Comparison of ENCODE assay signal across 8 mouse cellular contexts in the genomic region with DNA sequence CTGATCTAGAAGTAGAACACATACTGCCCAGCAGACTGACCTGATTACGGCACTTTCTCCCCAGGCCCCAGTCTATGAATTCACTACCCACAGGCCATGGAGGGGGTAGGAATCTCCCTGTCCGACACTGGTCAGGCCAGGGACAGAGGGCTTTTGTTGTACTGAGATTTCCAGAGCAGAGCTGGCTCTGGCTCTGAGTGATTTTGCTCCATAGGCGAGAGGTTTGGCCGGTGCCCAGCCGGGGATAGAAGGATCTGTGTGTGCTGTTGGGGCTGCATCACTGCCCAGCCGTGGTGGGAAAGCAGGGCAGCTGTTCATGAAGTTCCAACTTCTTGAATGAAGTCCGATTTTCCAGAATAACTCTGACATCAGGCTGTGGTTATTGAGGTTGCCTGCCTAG. TPM values are rescaled to one million over a fixed set of nuclear protein-coding genes. Genes with fewer than 3 reads are reported as not detected.
DNase-seq lines count a peak whose midpoint lies in the region; ATAC-seq and TF ChIP-seq lines count a peak whose summit lies in the region.

No protein-coding gene starts in this region.

- ATAC-seq in cerebellum, adult (ENCODE audit: insufficient number of reproducible peaks, low FRiP score, low TSS enrichment): peak; percentile 38; the same call in 1 of the 2 replicates
- ATAC-seq in lung, embryonic 15.5 days (ENCODE audit: borderline replicate concordance, extremely low read depth, low FRiP score, low TSS enrichment): peak; percentile 75
- peak; percentile 81 for ATAC-seq in stomach, postnatal 0 days (ENCODE audit: low FRiP score, low TSS enrichment)

- no peaks in the 10 kb centered on the region for H3K36me3 ChIP-seq in lung, embryonic 15.5 days
- no peaks in the 10 kb centered on the region for H3K36me3 ChIP-seq in stomach, postnatal 0 days (ENCODE audit: control insufficient read depth, insufficient read depth, low read length)

- no peak overlapping the region for H3K4me3 ChIP-seq in lung, embryonic 15.5 days
- no peak overlapping the region for H3K4me3 ChIP-seq in stomach, postnatal 0 days (ENCODE audit: low read depth, low read length)

- 18% methylated on average over 7 of the region's 7 CpGs for WGBS in lung, embryonic 15.5 days
- 33% methylated on average over 7 of the region's 7 CpGs for WGBS in stomach, postnatal 0 days

- TF ChIP-seq EP300 in stomach, postnatal 0 days (optimal IDR thresholded peaks at IDR 0.05): no peak

- peaks cover 52% of the 10 kb centered on the region for H3K4me1 ChIP-seq in lung, embryonic 15.5 days
- no peaks in the 10 kb centered on the region for H3K4me1 ChIP-seq in stomach, postnatal 0 days (replicated peaks; ENCODE audit: control insufficient read depth, insufficient read depth)

- no peak for TF ChIP-seq POLR2A in brain, embryonic 14.5 days (IDR thresholded peaks at IDR 0.05; ENCODE audit: borderline replicate concordance, extremely low read depth, insufficient read depth, insufficient read length, poor library complexity, severe bottlenecking)

- peak overlapping the region; percentile 17; the same call in 1 of the 2 replicates for H3K4me2 ChIP-seq in lung, embryonic 15.5 days
- no peak overlapping the region for H3K4me2 ChIP-seq in stomach, postnatal 0 days (replicated peaks; ENCODE audit: low read depth)

- no peaks in the 10 kb centered on the region for H3K9me3 ChIP-seq in lung, embryonic 15.5 days
- H3K9me3 ChIP-seq in stomach, postnatal 0 days (ENCODE audit: control insufficient read depth, low read length): no peaks in the 10 kb centered on the region

- H3K27me3 ChIP-seq in lung, embryonic 15.5 days: no peaks in the 10 kb centered on the region
- H3K27me3 ChIP-seq in stomach, postnatal 0 days (ENCODE audit: control insufficient read depth, insufficient read depth, low read length): no peaks in the 10 kb centered on the region

- TF ChIP-seq CTCF in brain, embryonic 14.5 days (IDR thresholded peaks at IDR 0.05; ENCODE audit: borderline replicate concordance, extremely low read depth, insufficient read depth, insufficient read length): no peak
- no peak for TF ChIP-seq CTCF in stomach, postnatal 0 days (IDR thresholded peaks at IDR 0.05; ENCODE audit: low read depth)

- H3K9ac ChIP-seq in lung, embryonic 15.5 days: no peak overlapping the region
- H3K9ac ChIP-seq in stomach, postnatal 0 days (ENCODE audit: low read length): no peak overlapping the region

- DNase-seq in cerebellum, adult 11 months: no peak
- DNase-seq in brain, embryonic 14.5 days (ENCODE audit: low read depth): peak; percentile 82
- DNase-seq in heart, adult 9 months (ENCODE audit: low spot score in 2 of 2): peak; percentile 34 to 43
- DNase-seq in layer of hippocampus, adult 9-11 months: peak; percentile 80
- peak; percentile 57 for DNase-seq in stomach, postnatal 0 days (ENCODE audit: low spot score)
- DNase-seq in thymus, postnatal 36 days: no peak

- H3K27ac ChIP-seq in lung, embryonic 15.5 days: peak overlapping the region; percentile 93
- H3K27ac ChIP-seq in stomach, postnatal 0 days (replicated peaks): peak overlapping the region; percentile 49; the same call in 1 of the 2 replicates

RNA-seq across cellular contexts. Expression of gene Lpcat1, which starts 20.1 kb away (rescaled TPM):
- polyA plus RNA-seq in brain, embryonic 14.5 days (2012; rRNA removed): 91.4 and 99.1 TPM in 2 replicates
- 86.3 and 99.2 TPM in 2 replicates for polyA plus RNA-seq in lung, embryonic 15.5 days (2015; fragmentation: Nextera tagmentation; extraction: Ambion mirVana)
- polyA plus RNA-seq in stomach, postnatal 0 days (2015; fragmentation: Nextera tagmentation; extraction: Ambion mirVana): 8.5 and 8.6 TPM in 2 replicates

Comparison
In these comparisons a context has a peak if more than half of its experiments do, and no peak if none do; other contexts are left out.
1. DNase-seq: peak in brain, embryonic 14.5 days (single experiment), heart, adult 9 months (2 of 2), layer of hippocampus, adult 9-11 months (single experiment) and stomach, postnatal 0 days (single experiment); none in cerebellum, adult 11 months (single experiment) and thymus, postnatal 36 days (0 of 2).
2. Peak in every context shown above with its lines, with median percentiles within 50 percentile points of each other: ATAC-seq.